Mouse (Mus musculus): ENCODE results near the gene Mxra7. TPM values are rescaled to one million over a fixed set of nuclear protein-coding genes. Genes with fewer than 3 reads are reported as not detected.
"Not testable (repeated sequence)": the region's sequence is repeated elsewhere in the genome, so short reads cannot be mapped to it uniquely, and the experiment has no call there.

Gene Mxra7
- 42.8 and 63.1 TPM in 2 replicates for polyA plus RNA-seq (2012; rRNA removed)

- peak; percentile 75 for DNase-seq (ENCODE audit: low spot score)
Measured at GRCm38 (mm10) chr11:116827534-116828165, at the start of gene Mxra7. Gene Mxra7 (minus strand): TSS chr11:116828046.

- DNase-seq (ENCODE audit: low spot score): no peak
Measured at GRCm38 (mm10) chr11:116873987-116874386, 46.1 kb upstream of the Mxra7 start.

- DNase-seq (ENCODE audit: low spot score): no peak
Measured at GRCm38 (mm10) chr11:116871538-116871937, 43.7 kb upstream of the Mxra7 start.

GRCm38 (mm10) chr11:116869641-116870040 is 41.8 kb upstream of the Mxra7 start:
- DNase-seq (ENCODE audit: low spot score): no peak

- DNase-seq (ENCODE audit: low spot score): no peak
Measured at GRCm38 (mm10) chr11:116869223-116869622, 41.4 kb upstream of the Mxra7 start.

GRCm38 (mm10) chr11:116868129-116868528 is 40.3 kb upstream of the Mxra7 start:
- no peak for DNase-seq (ENCODE audit: low spot score)

- no peak for DNase-seq (ENCODE audit: low spot score)
Measured at GRCm38 (mm10) chr11:116865945-116866585, 38.2 kb upstream of the Mxra7 start.

GRCm38 (mm10) chr11:116864444-116864843 is 36.6 kb upstream of the Mxra7 start:
- no peak for DNase-seq (ENCODE audit: low spot score)

- DNase-seq (ENCODE audit: low spot score): no peak
Measured at GRCm38 (mm10) chr11:116857183-116857850, 29.5 kb upstream of the Mxra7 start.

- DNase-seq (ENCODE audit: low spot score): no peak
Measured at GRCm38 (mm10) chr11:116854279-116854678, 26.4 kb upstream of the Mxra7 start.

GRCm38 (mm10) chr11:116853512-116853928 is 25.7 kb upstream of the Mxra7 start:
- DNase-seq (ENCODE audit: low spot score): peak; percentile 98

GRCm38 (mm10) chr11:116852891-116853511 is 25.2 kb upstream of the Mxra7 start, which contains the start of gene Srsf2:
Gene Srsf2 (minus strand): TSS chr11:116853094.
- DNase-seq (ENCODE audit: low spot score): peak; percentile 99

- DNase-seq (ENCODE audit: low spot score): peak; percentile 82
Measured at GRCm38 (mm10) chr11:116852291-116852890, 24.5 kb upstream of the Mxra7 start, which contains the start of gene Mfsd11. Gene Mfsd11 (plus strand): TSS chr11:116852440.

GRCm38 (mm10) chr11:116851576-116852290 is 23.9 kb upstream of the Mxra7 start:
- no peak for DNase-seq (ENCODE audit: low spot score)

GRCm38 (mm10) chr11:116850833-116851477 is 23.1 kb upstream of the Mxra7 start:
- no peak for DNase-seq (ENCODE audit: low spot score)

GRCm38 (mm10) chr11:116850085-116850484 is 22.2 kb upstream of the Mxra7 start:
- DNase-seq (ENCODE audit: low spot score): no peak

GRCm38 (mm10) chr11:116849587-116849986 is 21.7 kb upstream of the Mxra7 start:
- DNase-seq (ENCODE audit: low spot score): no peak

- not testable (repeated sequence) for DNase-seq (ENCODE audit: low spot score)
Measured at GRCm38 (mm10) chr11:116848877-116849178, 21.0 kb upstream of the Mxra7 start.

- DNase-seq (ENCODE audit: low spot score): no peak
Measured at GRCm38 (mm10) chr11:116848086-116848876, 20.4 kb upstream of the Mxra7 start.
